Mouse (Mus musculus): Measurements from ENCODE around the gene G6pc3. TPM values are rescaled to one million over a fixed set of nuclear protein-coding genes. Genes with fewer than 3 reads are reported as not detected.

Gene G6pc3
- total RNA-seq, 2 experiments from 2014 or later, result 50.3 to 53.0 TPM

- DNase-seq, result peak; percentile 65
- TF ChIP-seq CTCF (IDR thresholded peaks at IDR 0.05), result no peak
- intact Hi-C loops (cut with DNase I), result no loop called here
- H3K4me3 ChIP-seq, result peak overlapping the region; percentile 62
- peak overlapping the region; percentile 76 for H3K27ac ChIP-seq
These were observed 35.3 kb downstream of the G6pc3 start for GRCm38 (mm10) chr11:102224686-102225085.

GRCm38 (mm10) chr11:102225221-102225620, 35.8 kb downstream of the G6pc3 start:
- DNase-seq, result no peak
- Histone ChIP-seq H3K27ac (peak overlapping the region; percentile 76), H3K4me3 (peak overlapping the region; percentile 62)
- intact Hi-C loops (cut with DNase I), result no loop called here
- no peak for TF ChIP-seq CTCF (IDR thresholded peaks at IDR 0.05)

- Histone ChIP-seq H3K4me3 (peak overlapping the region; percentile 95; the same call in 1 of the 2 replicates), H3K27ac (peak overlapping the region; percentile 76)
- intact Hi-C loops (cut with DNase I), result no loop called here
- DNase-seq, result no peak
- TF ChIP-seq CTCF (IDR thresholded peaks at IDR 0.05), result no peak
These were observed 36.9 kb downstream of the G6pc3 start for GRCm38 (mm10) chr11:102226067-102226978.

- intact Hi-C loops (cut with DNase I), result no loop called here
- peak; percentile 19 for DNase-seq
- Histone ChIP-seq H3K27ac (peak overlapping the region; percentile 76), H3K4me3 (peak overlapping the region; percentile 95)
- TF ChIP-seq CTCF (IDR thresholded peaks at IDR 0.05), result no peak
These were observed 38.1 kb downstream of the G6pc3 start for GRCm38 (mm10) chr11:102227270-102228190.

- TF ChIP-seq CTCF (IDR thresholded peaks at IDR 0.05), result no peak
- intact Hi-C loops (cut with DNase I), result no loop called here
- Histone ChIP-seq H3K27ac (peak overlapping the region; percentile 97), H3K4me3 (peak overlapping the region; percentile 95)
- DNase-seq, result no peak
These were observed 38.7 kb downstream of the G6pc3 start for GRCm38 (mm10) chr11:102228191-102228545.

GRCm38 (mm10) chr11:102228646-102229268, 39.3 kb downstream of the G6pc3 start:
- Histone ChIP-seq H3K27ac (peak overlapping the region; percentile 97), H3K4me3 (peak overlapping the region; percentile 95)
- TF ChIP-seq CTCF (IDR thresholded peaks at IDR 0.05), result no peak
- intact Hi-C loops (cut with DNase I), result no loop called here
- DNase-seq, result no peak

GRCm38 (mm10) chr11:102229331-102229953, 40.0 kb downstream of the G6pc3 start:
- no peak for TF ChIP-seq CTCF (IDR thresholded peaks at IDR 0.05)
- intact Hi-C loops (cut with DNase I), result no loop called here
- DNase-seq, result peak; percentile 57
- Histone ChIP-seq H3K27ac (peak overlapping the region; percentile 97), H3K4me3 (peak overlapping the region; percentile 95)

- peak; percentile 99 for DNase-seq
- Histone ChIP-seq H3K4me3 (peak within 1 kb of the TSS; percentile 95), H3K27ac (peak within 1 kb of the TSS; percentile 97)
- TF ChIP-seq CTCF (IDR thresholded peaks at IDR 0.05), result peak; percentile 11; the same call in 1 of the 2 replicates
- intact Hi-C loops (cut with DNase I), result loop anchor here (1.0 kb wide), 1 partner anchor 18 kb away; the partner anchor contains the start of gene BC030867
These were observed 40.8 kb downstream of the G6pc3 start, which contains the start of gene Hdac5 for GRCm38 (mm10) chr11:102230006-102230741. TSS of gene Hdac5 (minus strand) at chr11:102230166.

- TF ChIP-seq CTCF (IDR thresholded peaks at IDR 0.05), result no peak
- Histone ChIP-seq H3K4me3 (no peak overlapping the region), H3K27ac (no peak overlapping the region)
- DNase-seq, result no peak
- intact Hi-C loops (cut with DNase I), result no loop called here
These were observed 46.6 kb downstream of the G6pc3 start for GRCm38 (mm10) chr11:102236022-102236421.

GRCm38 (mm10) chr11:102240636-102241035, 51.2 kb downstream of the G6pc3 start:
- intact Hi-C loops (cut with DNase I), result no loop called here
- H3K27ac ChIP-seq, result no peak overlapping the region
- no peak overlapping the region for H3K4me3 ChIP-seq
- no peak for DNase-seq
- no peak for TF ChIP-seq CTCF (IDR thresholded peaks at IDR 0.05)

- no peak overlapping the region for H3K27ac ChIP-seq
- TF ChIP-seq CTCF (IDR thresholded peaks at IDR 0.05), result no peak
- intact Hi-C loops (cut with DNase I), result no loop called here
- H3K4me3 ChIP-seq, result no peak overlapping the region
- DNase-seq, result no peak
These were observed 51.8 kb downstream of the G6pc3 start for GRCm38 (mm10) chr11:102241246-102241645.

Data from gastrocnemius, adult 2 months (tissue).